Mouse (Mus musculus) intestine, embryonic 14.5 days (tissue): ENCODE results near the gene D1Pas1. TPM values are rescaled to one million over a fixed set of nuclear protein-coding genes. Genes with fewer than 3 reads are reported as not detected.

Source experiments
- ATAC-seq: fragments of 200-750 bp; cut with Nextera tagmentation; replicated peaks from 2 replicates; pipeline ENCODE4 v1.8.0; 2017; ENCODE audit warnings: low read depth, moderate number of reproducible peaks, moderate TSS enrichment, moderate library complexity; ENCODE audit not compliant: low FRiP score, low TSS enrichment
- DNase-seq: peaks from one replicate; pipeline ENCODE4 v3.0.0-alpha.2; 2018; ENCODE audit warnings: low spot score
- H3K27ac ChIP-seq: fragments of 300-500 bp; sonication (generic); 2 replicates; pipeline ENCODE4 v1.5.1; 2014; ENCODE audit warnings: low read depth, mild to moderate bottlenecking, control low read depth
- H3K27me3 ChIP-seq: fragments of 300-500 bp; sonication (generic); replicated peaks from 2 replicates; pipeline ENCODE4 v1.6.1; 2014; ENCODE audit warnings: low read length, control low read depth; ENCODE audit not compliant: control insufficient read depth, insufficient read depth
- H3K36me3 ChIP-seq: fragments of 300-500 bp; sonication (generic); 2 replicates; pipeline ENCODE4 v1.6.1; 2014; ENCODE audit warnings: low read length, control low read depth; ENCODE audit not compliant: control insufficient read depth, insufficient read depth
- H3K4me1 ChIP-seq: fragments of 300-500 bp; sonication (generic); replicated peaks from 2 replicates; pipeline ENCODE4 v1.6.1; 2014; ENCODE audit warnings: low read length, control low read depth, mixed read lengths; ENCODE audit not compliant: control insufficient read depth, insufficient read depth
- H3K4me2 ChIP-seq: fragments of 300-500 bp; sonication (generic); 2 replicates; pipeline ENCODE4 v1.6.1; 2014; ENCODE audit warnings: low read length
- H3K4me3 ChIP-seq: fragments of 300-500 bp; sonication (generic); 2 replicates; pipeline ENCODE4 v1.5.1; 2014; ENCODE audit warnings: low read depth, low read length, control low read depth, mixed read lengths
- H3K9ac ChIP-seq: fragments of 300-500 bp; sonication (generic); 2 replicates; pipeline ENCODE4 v1.6.1; 2014; ENCODE audit warnings: mild to moderate bottlenecking, low read length
- H3K9me3 ChIP-seq: fragments of 300-500 bp; sonication (generic); 2 replicates; pipeline ENCODE4 v1.6.1; 2016; ENCODE audit warnings: low read length, control low read depth; ENCODE audit not compliant: control insufficient read depth
- WGBS: fragments of 180-500 bp; shearing (Covaris S2); extraction: QIAGEN DNeasy Blood & Tissue Kit; methylation state at CpG from one replicate; pipeline ENCODE4 v1.1.7; 2014; 5-methylcytosine and 5-hydroxymethylcytosine counted together
- polyA plus RNA-seq: library from polyadenylated mRNA; unstranded; fragments of >200 nt; fragmentation: Nextera tagmentation; extraction: Ambion mirVana; gene quantifications from 2 replicates; pipeline ENCODE4 v1.2.1, GENCODE M21; 2014

Gene D1Pas1
- polyA plus RNA-seq, 1 experiment from 2014 or later = 0.11 TPM

DNA sequence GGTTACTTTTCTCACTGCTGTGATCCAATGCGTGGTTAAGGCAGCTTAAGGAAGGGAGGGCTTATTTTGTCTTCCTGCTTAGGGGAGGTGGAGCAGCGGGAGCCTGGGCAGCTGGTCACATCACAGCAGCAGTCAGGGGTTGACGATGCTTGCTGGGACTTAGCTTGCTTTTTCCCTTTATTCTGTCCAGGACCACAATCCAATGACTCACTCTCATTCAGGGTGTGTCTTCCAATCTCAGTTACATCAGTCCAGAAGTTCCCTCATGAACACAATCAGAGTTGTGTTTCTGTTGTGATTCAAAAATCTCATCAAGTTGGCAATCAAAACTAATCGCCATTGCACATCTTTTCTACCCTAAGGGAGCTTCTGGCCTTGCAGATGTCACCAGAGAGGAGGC lies 48.9 kb downstream of the D1Pas1 start:
- H3K4me1 ChIP-seq = no peaks in the 10 kb centered on the region
- H3K9ac ChIP-seq = no peak overlapping the region
- H3K9me3 ChIP-seq = no peaks in the 10 kb centered on the region
- H3K4me3 ChIP-seq = no peak overlapping the region
- H3K4me2 ChIP-seq = no peak overlapping the region
- ATAC-seq (no peak), DNase-seq (no peak)
- no peak overlapping the region for H3K27ac ChIP-seq
- no peaks in the 10 kb centered on the region for H3K27me3 ChIP-seq
- no peaks in the 10 kb centered on the region for H3K36me3 ChIP-seq
- 64% methylated on average over 4 of the region's 4 CpGs for WGBS

- no peaks in the 10 kb centered on the region for H3K27me3 ChIP-seq
- no peak for DNase-seq
- no peaks in the 10 kb centered on the region for H3K4me1 ChIP-seq
- no peak for ATAC-seq
- 77% methylated on average over 7 of the region's 7 CpGs for WGBS
- H3K9me3 ChIP-seq = no peaks in the 10 kb centered on the region
- H3K4me3 ChIP-seq = no peak overlapping the region
- H3K27ac ChIP-seq = no peak overlapping the region
- no peak overlapping the region for H3K9ac ChIP-seq
- no peak overlapping the region for H3K4me2 ChIP-seq
- H3K36me3 ChIP-seq = no peaks in the 10 kb centered on the region
Observed at GRCm38 (mm10) chr1:187020011-187020410, 52.8 kb downstream of the D1Pas1 start.

Other genes starting within 250 kb of the D1Pas1 start
- 76.4 and 85.1 TPM in 2 replicates for gene Rrp15, start 218.1 kb upstream of the D1Pas1 start, polyA plus RNA-seq
- gene Spata17, start 248.0 kb downstream of the D1Pas1 start, polyA plus RNA-seq = 0.60 and 0.66 TPM in 2 replicates
- gene Gpatch2, start 248.1 kb downstream of the D1Pas1 start, polyA plus RNA-seq = 21.1 and 21.8 TPM in 2 replicates